Mouse (Mus musculus): Measurements from ENCODE around the gene Chordc1. TPM values are rescaled to one million over a fixed set of nuclear protein-coding genes. Genes with fewer than 3 reads are reported as not detected.

The Chordc1 gene
- polyA plus RNA-seq, 1 experiment, result 28.7 TPM

GRCm38 (mm10) chr9:18298301-18298700 lies 6.4 kb downstream of the Chordc1 start:
- H3K4me1 ChIP-seq (ENCODE audit: control insufficient read depth, insufficient read depth, low read length), result peaks cover 2% of the 10 kb centered on the region
- no peak for DNase-seq
- H3K27me3 ChIP-seq (replicated peaks; ENCODE audit: control insufficient read depth, insufficient read depth, low read length), result no peaks in the 10 kb centered on the region
- 94% methylated on average over 6 of the region's 6 CpGs for WGBS
- H3K27ac ChIP-seq (ENCODE audit: insufficient read depth, low read depth, low read length), result no peak overlapping the region
- TF ChIP-seq CTCF (conservative IDR thresholded peaks at IDR 0.05; ENCODE audit: insufficient read depth, insufficient read length, low read depth, low read length) (no peak), POLR2A (IDR thresholded peaks at IDR 0.05; ENCODE audit: low read depth, low read length) (no peak)
- no peak overlapping the region for H3K4me3 ChIP-seq (ENCODE audit: insufficient read depth, low read depth, low read length)
- H3K36me3 ChIP-seq (ENCODE audit: control insufficient read depth, insufficient read depth, low read length), result no peaks in the 10 kb centered on the region; the same call in 1 of the 2 replicates

- Histone ChIP-seq H3K36me3 (ENCODE audit: control insufficient read depth, insufficient read depth, low read length) (peaks cover 2% of the 10 kb centered on the region), H3K27ac (ENCODE audit: insufficient read depth, low read depth, low read length) (no peak overlapping the region), H3K27me3 (replicated peaks; ENCODE audit: control insufficient read depth, insufficient read depth, low read length) (no peaks in the 10 kb centered on the region), H3K4me3 (ENCODE audit: insufficient read depth, low read depth, low read length) (no peak overlapping the region), H3K4me1 (ENCODE audit: control insufficient read depth, insufficient read depth, low read length) (no peaks in the 10 kb centered on the region)
- no peak for DNase-seq
- no peak for TF ChIP-seq CTCF (conservative IDR thresholded peaks at IDR 0.05; ENCODE audit: insufficient read depth, insufficient read length, low read depth, low read length)
- TF ChIP-seq POLR2A (IDR thresholded peaks at IDR 0.05; ENCODE audit: low read depth, low read length), result no peak
- 93% methylated on average over 3 of the region's 3 CpGs for WGBS
Measured at GRCm38 (mm10) chr9:18319990-18320389, 28.1 kb downstream of the Chordc1 start.

Other genes with a start within 250 kb of the Chordc1 start
- 1.0 and 1.6 TPM in 2 replicates for gene Naalad2, start 110.9 kb downstream of the Chordc1 start, polyA plus RNA-seq (2012; rRNA removed)
- gene Ubtfl1, start 112.3 kb downstream of the Chordc1 start, polyA plus RNA-seq (2012; rRNA removed), result not detected in 2 replicates
- not detected in 2 replicates for gene Mbd3l2, start 138.5 kb downstream of the Chordc1 start, polyA plus RNA-seq (2012; rRNA removed)
- 0.23 and 0.44 TPM in 2 replicates for gene Zfp558, start 186.1 kb downstream of the Chordc1 start, polyA plus RNA-seq (2012; rRNA removed)
- gene Mbd3l1, start 186.2 kb downstream of the Chordc1 start, polyA plus RNA-seq (2012; rRNA removed), result not detected in 2 replicates

Measured in kidney, adult 2 months (tissue).